Mouse (Mus musculus): ENCODE results near the gene Frmd4b. TPM values are rescaled to one million over a fixed set of nuclear protein-coding genes. Genes with fewer than 3 reads are reported as not detected.

Gene Frmd4b
- polyA plus RNA-seq, 1 experiment from 2014 or later, result 10.6 TPM

- Histone ChIP-seq H3K27ac (ENCODE audit: low read length) (no peak overlapping the region), H3K27me3 (replicated peaks; ENCODE audit: control insufficient read depth, insufficient read depth, low read length) (no peaks in the 10 kb centered on the region), H3K4me2 (ENCODE audit: low read depth, low read length) (no peak overlapping the region), H3K4me3 (ENCODE audit: low read length) (no peak overlapping the region), H3K36me3 (ENCODE audit: control insufficient read depth, insufficient read depth, low read length) (no peaks in the 10 kb centered on the region), H3K9ac (ENCODE audit: low read depth, low read length) (no peak overlapping the region), H3K4me1 (ENCODE audit: control insufficient read depth, insufficient read depth, low read length) (no peaks in the 10 kb centered on the region), H3K9me3 (ENCODE audit: control insufficient read depth, low read length) (no peaks in the 10 kb centered on the region)
- ATAC-seq, result no peak
Observed at GRCm38 (mm10) chr6:97586606-97587005, 30.7 kb downstream of the Frmd4b start.

- no peaks in the 10 kb centered on the region for H3K27me3 ChIP-seq (replicated peaks; ENCODE audit: control insufficient read depth, insufficient read depth, low read length)
- H3K4me2 ChIP-seq (ENCODE audit: low read depth, low read length), result no peak overlapping the region
- no peak overlapping the region for H3K27ac ChIP-seq (ENCODE audit: low read length)
- no peaks in the 10 kb centered on the region for H3K36me3 ChIP-seq (ENCODE audit: control insufficient read depth, insufficient read depth, low read length)
- H3K9ac ChIP-seq (ENCODE audit: low read depth, low read length), result no peak overlapping the region
- no peaks in the 10 kb centered on the region for H3K9me3 ChIP-seq (ENCODE audit: control insufficient read depth, low read length)
- 67% methylated on average over 8 of the region's 8 CpGs for WGBS
- ATAC-seq, result no peak
- no peaks in the 10 kb centered on the region for H3K4me1 ChIP-seq (ENCODE audit: control insufficient read depth, insufficient read depth, low read length)
- no peak overlapping the region for H3K4me3 ChIP-seq (ENCODE audit: low read length)
Observed at GRCm38 (mm10) chr6:97586024-97586423, 31.3 kb downstream of the Frmd4b start.

DNA sequence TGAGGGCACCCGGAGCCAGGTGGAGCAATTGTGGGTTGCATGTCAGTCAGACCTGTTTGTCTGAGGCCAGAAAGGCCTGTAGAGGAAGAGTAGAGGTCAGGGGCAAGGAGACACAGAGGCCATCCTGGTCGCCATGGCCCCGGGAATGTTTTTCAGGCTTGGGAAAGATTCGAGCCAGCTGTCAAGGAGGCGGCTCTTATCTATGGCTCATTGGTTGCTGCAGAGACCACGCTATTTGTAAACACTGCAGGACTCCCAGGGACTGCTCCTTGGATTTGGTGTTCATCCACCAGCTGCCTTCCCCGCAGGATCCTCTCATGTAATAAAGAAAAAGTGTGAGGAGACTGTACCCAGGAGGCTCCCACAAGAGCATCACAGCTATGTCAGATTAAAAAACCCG is 34.6 kb downstream of the Frmd4b start:
- 37% methylated on average over 8 of the region's 8 CpGs for WGBS
- no peak overlapping the region for H3K9ac ChIP-seq (ENCODE audit: low read depth, low read length)
- no peaks in the 10 kb centered on the region for H3K27me3 ChIP-seq (replicated peaks; ENCODE audit: control insufficient read depth, insufficient read depth, low read length)
- no peak for ATAC-seq
- H3K27ac ChIP-seq (ENCODE audit: low read length), result no peak overlapping the region
- H3K4me1 ChIP-seq (ENCODE audit: control insufficient read depth, insufficient read depth, low read length), result no peaks in the 10 kb centered on the region
- H3K9me3 ChIP-seq (ENCODE audit: control insufficient read depth, low read length), result no peaks in the 10 kb centered on the region
- H3K4me2 ChIP-seq (ENCODE audit: low read depth, low read length), result no peak overlapping the region
- no peaks in the 10 kb centered on the region for H3K36me3 ChIP-seq (ENCODE audit: control insufficient read depth, insufficient read depth, low read length)
- no peak overlapping the region for H3K4me3 ChIP-seq (ENCODE audit: low read length)

- no peak overlapping the region for H3K4me2 ChIP-seq (ENCODE audit: low read depth, low read length)
- WGBS, result 77% methylated on average over 7 of the region's 7 CpGs
Observed at GRCm38 (mm10) chr6:97581941-97582340, 35.4 kb downstream of the Frmd4b start.

GRCm38 (mm10) chr6:97580479-97581030 is 36.8 kb downstream of the Frmd4b start:
- Histone ChIP-seq H3K9me3 (ENCODE audit: control insufficient read depth, low read length) (no peaks in the 10 kb centered on the region), H3K4me3 (ENCODE audit: low read length) (no peak overlapping the region)

More at GRCm38 (mm10) chr6:97581941-97582340, 35.4 kb downstream of the Frmd4b start:
- Histone ChIP-seq H3K4me1 (ENCODE audit: control insufficient read depth, insufficient read depth, low read length) (no peaks in the 10 kb centered on the region), H3K36me3 (ENCODE audit: control insufficient read depth, insufficient read depth, low read length) (no peaks in the 10 kb centered on the region), H3K27ac (ENCODE audit: low read length) (no peak overlapping the region), H3K9me3 (ENCODE audit: control insufficient read depth, low read length) (no peaks in the 10 kb centered on the region), H3K9ac (ENCODE audit: low read depth, low read length) (no peak overlapping the region), H3K27me3 (replicated peaks; ENCODE audit: control insufficient read depth, insufficient read depth, low read length) (no peaks in the 10 kb centered on the region), H3K4me3 (ENCODE audit: low read length) (no peak overlapping the region)
- no peak for ATAC-seq

DNA sequence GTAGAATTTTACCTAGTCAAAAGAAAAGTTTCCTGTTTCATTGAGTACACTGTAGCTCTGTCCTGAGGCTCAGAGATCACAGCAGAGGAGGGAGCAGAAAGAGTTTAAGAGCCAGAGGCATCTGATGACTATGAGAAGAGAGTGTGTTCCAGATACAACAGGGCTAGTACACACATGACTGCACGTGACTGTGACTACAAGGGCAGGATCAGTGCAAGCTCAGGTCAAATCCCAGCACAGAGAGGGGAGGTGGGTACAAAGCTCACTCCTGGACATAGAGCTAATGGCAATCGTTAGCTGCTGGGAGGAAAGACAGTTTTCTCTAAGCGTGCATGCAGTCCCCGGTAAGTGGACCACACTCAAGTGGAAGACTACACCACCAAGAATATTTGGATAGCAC is 37.6 kb downstream of the Frmd4b start:
- Histone ChIP-seq H3K4me2 (ENCODE audit: low read depth, low read length) (no peak overlapping the region), H3K27me3 (replicated peaks; ENCODE audit: control insufficient read depth, insufficient read depth, low read length) (no peaks in the 10 kb centered on the region), H3K27ac (ENCODE audit: low read length) (no peak overlapping the region), H3K9ac (ENCODE audit: low read depth, low read length) (no peak overlapping the region), H3K4me3 (ENCODE audit: low read length) (no peak overlapping the region), H3K36me3 (ENCODE audit: control insufficient read depth, insufficient read depth, low read length) (no peaks in the 10 kb centered on the region), H3K9me3 (ENCODE audit: control insufficient read depth, low read length) (no peaks in the 10 kb centered on the region), H3K4me1 (ENCODE audit: control insufficient read depth, insufficient read depth, low read length) (no peaks in the 10 kb centered on the region)
- 73% methylated on average over 4 of the region's 4 CpGs for WGBS
- peak; percentile 31; the same call in 1 of the 2 replicates for ATAC-seq

More at GRCm38 (mm10) chr6:97580479-97581030, 36.8 kb downstream of the Frmd4b start:
- Histone ChIP-seq H3K36me3 (ENCODE audit: control insufficient read depth, insufficient read depth, low read length) (no peaks in the 10 kb centered on the region), H3K4me1 (ENCODE audit: control insufficient read depth, insufficient read depth, low read length) (no peaks in the 10 kb centered on the region), H3K27ac (ENCODE audit: low read length) (no peak overlapping the region), H3K27me3 (replicated peaks; ENCODE audit: control insufficient read depth, insufficient read depth, low read length) (no peaks in the 10 kb centered on the region), H3K4me2 (ENCODE audit: low read depth, low read length) (no peak overlapping the region), H3K9ac (ENCODE audit: low read depth, low read length) (no peak overlapping the region)
- 75% methylated on average over 2 of the region's 2 CpGs for WGBS
- ATAC-seq, result no peak

GRCm38 (mm10) chr6:97578210-97578609 is 39.1 kb downstream of the Frmd4b start:
- no peak for ATAC-seq
- Histone ChIP-seq H3K9ac (ENCODE audit: low read depth, low read length) (no peak overlapping the region), H3K4me1 (ENCODE audit: control insufficient read depth, insufficient read depth, low read length) (no peaks in the 10 kb centered on the region)

DNA sequence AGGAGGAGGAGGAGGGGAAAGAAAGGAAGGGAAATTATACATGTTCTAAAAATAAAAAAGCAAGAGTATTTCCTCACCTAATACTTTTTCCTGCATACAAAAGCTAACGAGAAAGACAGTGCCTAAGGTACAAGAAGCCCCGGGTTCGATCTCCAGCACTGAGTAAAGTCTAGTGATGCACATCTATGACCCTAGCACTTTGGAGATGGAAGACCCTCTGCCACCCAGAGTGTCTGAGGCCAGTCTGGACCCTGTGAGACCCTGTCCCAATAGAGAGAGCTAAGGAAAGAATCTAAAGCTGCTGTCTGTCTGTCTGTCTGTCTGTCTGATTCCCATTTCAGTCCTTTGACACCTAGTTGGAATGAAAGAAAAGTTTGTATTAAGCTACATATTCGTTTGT is 40.0 kb downstream of the Frmd4b start:
- no peak overlapping the region for H3K9ac ChIP-seq (ENCODE audit: low read depth, low read length)
- no peaks in the 10 kb centered on the region for H3K4me1 ChIP-seq (ENCODE audit: control insufficient read depth, insufficient read depth, low read length)
- no peak for ATAC-seq
- no peak overlapping the region for H3K4me2 ChIP-seq (ENCODE audit: low read depth, low read length)
- no peak overlapping the region for H3K27ac ChIP-seq (ENCODE audit: low read length)
- no peaks in the 10 kb centered on the region for H3K9me3 ChIP-seq (ENCODE audit: control insufficient read depth, low read length)
- no peak overlapping the region for H3K4me3 ChIP-seq (ENCODE audit: low read length)
- 70% methylated on average over 4 of the region's 4 CpGs for WGBS
- no peaks in the 10 kb centered on the region for H3K36me3 ChIP-seq (ENCODE audit: control insufficient read depth, insufficient read depth, low read length)
- H3K27me3 ChIP-seq (replicated peaks; ENCODE audit: control insufficient read depth, insufficient read depth, low read length), result no peaks in the 10 kb centered on the region

More at GRCm38 (mm10) chr6:97578210-97578609, 39.1 kb downstream of the Frmd4b start:
- no peaks in the 10 kb centered on the region for H3K36me3 ChIP-seq (ENCODE audit: control insufficient read depth, insufficient read depth, low read length)
- no peak overlapping the region for H3K4me3 ChIP-seq (ENCODE audit: low read length)
- H3K9me3 ChIP-seq (ENCODE audit: control insufficient read depth, low read length), result no peaks in the 10 kb centered on the region
- H3K4me2 ChIP-seq (ENCODE audit: low read depth, low read length), result no peak overlapping the region
- no peaks in the 10 kb centered on the region for H3K27me3 ChIP-seq (replicated peaks; ENCODE audit: control insufficient read depth, insufficient read depth, low read length)
- no peak overlapping the region for H3K27ac ChIP-seq (ENCODE audit: low read length)
- WGBS, result 86% methylated on average over 7 of the region's 7 CpGs

DNA sequence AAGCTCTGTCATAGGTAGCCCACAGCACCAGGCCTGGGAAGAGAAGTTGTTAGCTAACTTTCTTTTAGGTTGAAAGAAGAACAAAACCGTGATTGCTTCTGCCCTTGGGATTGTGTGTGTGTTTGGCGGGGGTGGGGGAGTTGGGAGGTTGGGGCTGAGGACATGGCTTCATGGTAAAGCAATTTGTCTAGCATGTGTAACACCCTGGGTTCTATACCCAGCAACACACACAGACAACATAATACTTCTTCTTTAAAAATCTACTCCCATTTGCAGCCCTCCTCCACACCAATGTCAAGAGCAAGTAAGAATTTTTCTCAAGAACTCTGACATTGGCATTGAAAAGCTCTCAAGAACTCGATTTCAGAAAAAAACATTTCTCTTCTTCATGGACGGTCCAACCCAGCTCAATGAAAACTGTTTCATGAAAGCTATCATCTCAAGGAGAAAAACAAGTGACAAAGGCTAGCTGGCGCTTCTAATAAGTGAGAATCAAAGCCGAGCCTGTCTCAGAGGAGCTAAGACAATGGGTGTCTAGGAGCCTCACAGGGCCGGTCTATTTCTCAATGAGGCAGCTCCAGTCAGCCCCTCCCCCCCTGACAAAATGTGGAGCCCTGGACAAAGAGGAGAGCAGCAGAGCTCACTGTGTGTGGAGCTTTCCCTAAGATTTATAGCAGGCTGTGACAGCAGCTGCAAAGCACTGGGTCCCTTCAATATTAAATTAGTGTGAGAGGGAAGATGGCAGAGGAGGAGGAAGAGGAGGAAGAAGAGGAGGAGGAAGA is 40.6 kb downstream of the Frmd4b start:
- ATAC-seq, result no peak
- Histone ChIP-seq H3K4me2 (ENCODE audit: low read depth, low read length) (no peak overlapping the region), H3K4me3 (ENCODE audit: low read length) (no peak overlapping the region), H3K9ac (ENCODE audit: low read depth, low read length) (no peak overlapping the region), H3K9me3 (ENCODE audit: control insufficient read depth, low read length) (no peaks in the 10 kb centered on the region), H3K27me3 (replicated peaks; ENCODE audit: control insufficient read depth, insufficient read depth, low read length) (no peaks in the 10 kb centered on the region), H3K27ac (ENCODE audit: low read length) (no peak overlapping the region), H3K36me3 (ENCODE audit: control insufficient read depth, insufficient read depth, low read length) (no peaks in the 10 kb centered on the region), H3K4me1 (ENCODE audit: control insufficient read depth, insufficient read depth, low read length) (no peaks in the 10 kb centered on the region)
- 41% methylated on average over 7 of the region's 7 CpGs for WGBS
